Mouse (Mus musculus): Measurements from ENCODE around the gene Olfr1382. TPM values are rescaled to one million over a fixed set of nuclear protein-coding genes. Genes with fewer than 3 reads are reported as not detected.
"Not testable (repeated sequence)": the region's sequence is repeated elsewhere in the genome, so short reads cannot be mapped to it uniquely, and the experiment has no call there.

The Olfr1382 gene
- not detected for total RNA-seq (2021)

GRCm38 (mm10) chr11:49527947-49528346 lies at the start of gene Olfr1382:
TSS of gene Olfr1382 (plus strand) at chr11:49528247.
- intact Hi-C loops (cut with DNase I), result no loop called here

GRCm38 (mm10) chr11:49485973-49486372 lies 42.1 kb upstream of the Olfr1382 start:
- intact Hi-C loops (cut with DNase I), result no loop called here
- DNase-seq (ENCODE audit: low spot score in 2 of 2), result no peak

More at GRCm38 (mm10) chr11:49527947-49528346, at the start of gene Olfr1382:
- no peak for DNase-seq (ENCODE audit: low spot score in 2 of 2)

GRCm38 (mm10) chr11:49488770-49489169 lies 39.3 kb upstream of the Olfr1382 start, which contains the start of gene Olfr1385:
TSS of gene Olfr1385 (plus strand) at chr11:49489070.
- intact Hi-C loops (cut with DNase I); DNase-seq (ENCODE audit: low spot score in 2 of 2): not testable (repeated sequence)

- no peak for DNase-seq (ENCODE audit: low spot score in 2 of 2)
- intact Hi-C loops (cut with DNase I), result no loop called here
These were observed 10.0 kb upstream of the Olfr1382 start for GRCm38 (mm10) chr11:49518086-49518485.

- intact Hi-C loops (cut with DNase I), result no loop called here
- DNase-seq (ENCODE audit: low spot score in 2 of 2), result no peak
These were observed 8.7 kb upstream of the Olfr1382 start, which contains the start of gene Olfr1383 for GRCm38 (mm10) chr11:49519348-49519747. TSS of gene Olfr1383 (plus strand) at chr11:49519648.

GRCm38 (mm10) chr11:49532761-49533160 lies 4.7 kb downstream of the Olfr1382 start:
- DNase-seq (ENCODE audit: low spot score in 2 of 2), result no peak
- intact Hi-C loops (cut with DNase I), result loop anchor here (10.0 kb wide), 1 partner anchor 338 kb away; no protein-coding TSS in a partner anchor

- intact Hi-C loops (cut with DNase I), result loop anchor here (10.0 kb wide), 1 partner anchor 342 kb away; no protein-coding TSS in a partner anchor
- DNase-seq (ENCODE audit: low spot score in 2 of 2), result peak; percentile 24 to 37
These were observed 8.6 kb downstream of the Olfr1382 start for GRCm38 (mm10) chr11:49536631-49537030.

GRCm38 (mm10) chr11:49543149-49543548 lies 15.1 kb downstream of the Olfr1382 start, which contains the start of gene Olfr1381:
TSS of gene Olfr1381 (plus strand) at chr11:49543449.
- intact Hi-C loops (cut with DNase I), result loop anchor here (10.0 kb wide), 1 partner anchor 268 kb away; the partner anchor contains the start of gene Olfr1393

GRCm38 (mm10) chr11:49554033-49554432 lies 26.0 kb downstream of the Olfr1382 start:
- not testable (repeated sequence) for DNase-seq (ENCODE audit: low spot score in 2 of 2)
- intact Hi-C loops (cut with DNase I), result loop anchor here (5.0 kb wide), 1 partner anchor 667 kb away; no protein-coding TSS in a partner anchor

More at GRCm38 (mm10) chr11:49543149-49543548, 15.1 kb downstream of the Olfr1382 start, which contains the start of gene Olfr1381:
- not testable (repeated sequence) for DNase-seq (ENCODE audit: low spot score in 2 of 2)

GRCm38 (mm10) chr11:49556578-49556977 lies 28.5 kb downstream of the Olfr1382 start, which contains the start of gene Olfr1380:
TSS of gene Olfr1380 (plus strand) at chr11:49556878.
- intact Hi-C loops (cut with DNase I); DNase-seq (ENCODE audit: low spot score in 2 of 2): not testable (repeated sequence)

GRCm38 (mm10) chr11:49575054-49575453 lies 47.0 kb downstream of the Olfr1382 start:
- DNase-seq (ENCODE audit: low spot score in 2 of 2); intact Hi-C loops (cut with DNase I): not testable (repeated sequence)

GRCm38 (mm10) chr11:49580452-49580851 lies 52.4 kb downstream of the Olfr1382 start:
- DNase-seq (ENCODE audit: low spot score in 2 of 2); intact Hi-C loops (cut with DNase I): not testable (repeated sequence)

Other genes starting within 250 kb of the Olfr1382 start
- gene Olfr1393, start 249.9 kb upstream of the Olfr1382 start, total RNA-seq (2021), result under 1 TPM; 0.25 to 0.29 TPM
- not detected for gene Olfr1392, start 243.0 kb upstream of the Olfr1382 start, total RNA-seq (2021)
- gene Olfr10, start 223.5 kb upstream of the Olfr1382 start, total RNA-seq (2021), result not detected
- gene Olfr1391, start 205.5 kb upstream of the Olfr1382 start, total RNA-seq (2021), result not detected
- gene Olfr1390, start 193.1 kb upstream of the Olfr1382 start, total RNA-seq (2021), result not detected
- not detected for gene Olfr1389, start 105.2 kb upstream of the Olfr1382 start, total RNA-seq (2021)
- gene Olfr1388, start 91.6 kb upstream of the Olfr1382 start, total RNA-seq (2021), result under 1 TPM; 0.17 to 0.48 TPM
- not detected for gene Olfr1387, start 72.9 kb upstream of the Olfr1382 start, total RNA-seq (2021)
- not detected for gene Olfr1386, start 63.2 kb upstream of the Olfr1382 start, total RNA-seq (2021)
- gene Olfr1385, start 39.2 kb upstream of the Olfr1382 start, total RNA-seq (2021), result under 1 TPM in 1 of 2 experiments, not detected in 1; 0.11 TPM
- not detected for gene Olfr1384, start 21.5 kb upstream of the Olfr1382 start, total RNA-seq (2021)
- gene Olfr1383, start 8.6 kb upstream of the Olfr1382 start, total RNA-seq (2021), result not detected
- gene Olfr1381, start 15.2 kb downstream of the Olfr1382 start, total RNA-seq (2021), result not detected
- gene Olfr1380, start 28.6 kb downstream of the Olfr1382 start, total RNA-seq (2021), result not detected
- 1 to 10 TPM; 2.2 to 2.5 TPM for gene Flt4, start 81.0 kb downstream of the Olfr1382 start, total RNA-seq (2021)
- under 1 TPM in 1 of 2 experiments, not detected in 1; 0.99 TPM for gene Scgb3a1, start 135.4 kb downstream of the Olfr1382 start, total RNA-seq (2021)
- gene Cnot6, start 184.5 kb downstream of the Olfr1382 start, total RNA-seq (2021), result 10 to 100 TPM; 44.3 to 55.0 TPM